Mouse (Mus musculus) CH12.LX (cell line): Measurements from ENCODE around the gene Gm28047.

ENCODE experiments used
- CTCF ChIP-seq, 2 experiments: IDR thresholded peaks in 1 of 2; conservative IDR thresholded peaks in 1 of 2; 2 replicates each; pipeline ENCODE4 v1.5.1; 2011 to 2012; ENCODE audit warnings: low read depth in 2 of 2, low read length in 2 of 2, improper control_type of control experiment in 1 of 2, inconsistent platforms in 1 of 2, mild to moderate bottlenecking in 1 of 2, moderate library complexity in 1 of 2
- E2F4 ChIP-seq: IDR thresholded peaks from 2 replicates; pipeline ENCODE4 v1.6.1; 2011; ENCODE audit warnings: low read depth, low read length, improper control_type of control experiment; ENCODE audit not compliant: insufficient replicate concordance
- MAFK ChIP-seq: IDR thresholded peaks from 2 replicates; pipeline ENCODE4 v1.6.1; 2011; ENCODE audit warnings: low read length, improper control_type of control experiment; ENCODE audit not compliant: insufficient replicate concordance
- NELFE ChIP-seq: IDR thresholded peaks from 2 replicates; pipeline ENCODE4 v1.6.1; 2011; ENCODE audit warnings: low read depth, low read length, improper control_type of control experiment
- SMC3 ChIP-seq: IDR thresholded peaks from 2 replicates; pipeline ENCODE4 v1.6.1; 2011; ENCODE audit warnings: low read depth, low read length, improper control_type of control experiment
- USF2 ChIP-seq: conservative IDR thresholded peaks from 2 replicates; pipeline ENCODE4 v1.6.1; 2011; ENCODE audit warnings: low read depth, low read length, improper control_type of control experiment
- ZC3H11A ChIP-seq: IDR thresholded peaks from 2 replicates; pipeline ENCODE4 v1.6.1; 2012; ENCODE audit warnings: low read depth, mild to moderate bottlenecking, inconsistent platforms, low read length, improper control_type of control experiment

DNA sequence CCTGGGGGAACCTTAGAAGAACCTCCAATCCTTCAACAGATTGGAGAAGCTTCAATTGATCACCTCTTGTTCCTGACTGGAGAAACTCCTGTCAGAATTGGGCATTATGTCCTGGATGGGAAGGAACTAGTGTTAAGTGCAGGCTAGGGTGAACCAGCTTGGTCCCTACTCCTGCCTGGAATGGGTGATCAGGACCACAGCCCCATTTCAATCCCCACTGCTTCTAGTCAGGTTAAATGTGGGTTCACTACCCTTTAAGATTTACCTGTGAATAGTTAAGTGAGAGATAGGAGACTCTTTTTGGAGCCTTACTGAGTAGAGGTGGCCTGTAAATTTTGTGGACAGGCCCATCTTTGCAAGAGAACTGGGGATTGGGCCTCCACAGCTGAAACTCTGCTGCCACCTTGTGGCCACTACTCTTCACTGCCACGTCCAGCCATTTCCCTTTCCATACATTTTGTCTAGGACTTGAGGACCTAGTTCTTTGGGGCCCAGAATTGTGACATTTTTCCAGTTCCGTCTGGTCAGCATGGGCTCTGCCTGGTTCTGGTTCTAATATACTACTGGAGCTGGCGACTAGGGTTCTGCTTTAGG is 99.9 kb downstream of the Gm28047 start, which contains the start of gene Npff:
- TF ChIP-seq ZC3H11A (0 out of 2 replicates have a peak, but pooled peaks have one; percentile 27), USF2 (no peak), MAFK (no peak), NELFE (peak; percentile 37; the same call in 1 of the 2 replicates), SMC3 (peak; percentile 88), CTCF (conservative IDR thresholded peaks at IDR 0.05 in 1 of 2, IDR thresholded peaks at IDR 0.05 in 1 of 2; ENCODE audit: low read depth in 2 of 2, low read length in 2 of 2) (peak; percentile 96), E2F4 (no peak)
